Mouse (Mus musculus): ENCODE results near the gene Hddc3. TPM values are rescaled to one million over a fixed set of nuclear protein-coding genes. Genes with fewer than 3 reads are reported as not detected.
A peak's percentile ranks its signal among the peaks of the same experiment; 100 is the strongest.

Gene Hddc3
- polyA plus RNA-seq, 1 experiment, result 20.4 TPM

GRCm38 (mm10) chr7:80326076-80326475 lies 16.8 kb upstream of the Hddc3 start:
- WGBS, result 94% methylated on average over 19 of the region's 19 CpGs
- no peak for TF ChIP-seq POLR2A (IDR thresholded peaks at IDR 0.05; ENCODE audit: borderline replicate concordance, extremely low read depth, low read depth, low read length)
- no peak for TF ChIP-seq CTCF (IDR thresholded peaks at IDR 0.05; ENCODE audit: insufficient read depth, low read length)
- peaks cover 3% of the 10 kb centered on the region; the same call in 1 of the 2 replicates for H3K4me1 ChIP-seq (ENCODE audit: control insufficient read depth, insufficient read depth, low read length)
- DNase-seq, result no peak
- no peak overlapping the region for H3K4me3 ChIP-seq (replicated peaks; ENCODE audit: extremely low read depth, low read depth, low read length)

GRCm38 (mm10) chr7:80330278-80330677 lies 12.6 kb upstream of the Hddc3 start:
- WGBS, result 84% methylated on average over 8 of the region's 8 CpGs
- Histone ChIP-seq H3K4me1 (ENCODE audit: control insufficient read depth, insufficient read depth, low read length) (no peaks in the 10 kb centered on the region), H3K4me3 (replicated peaks; ENCODE audit: extremely low read depth, low read depth, low read length) (no peak overlapping the region)
- TF ChIP-seq CTCF (IDR thresholded peaks at IDR 0.05; ENCODE audit: insufficient read depth, low read length) (no peak), POLR2A (IDR thresholded peaks at IDR 0.05; ENCODE audit: borderline replicate concordance, extremely low read depth, low read depth, low read length) (no peak)
- no peak for DNase-seq

GRCm38 (mm10) chr7:80331433-80331832 lies 11.5 kb upstream of the Hddc3 start:
- DNase-seq, result no peak
- WGBS, result 91% methylated on average over 19 of the region's 19 CpGs
- TF ChIP-seq CTCF (IDR thresholded peaks at IDR 0.05; ENCODE audit: insufficient read depth, low read length) (no peak), POLR2A (IDR thresholded peaks at IDR 0.05; ENCODE audit: borderline replicate concordance, extremely low read depth, low read depth, low read length) (no peak)
- Histone ChIP-seq H3K4me1 (ENCODE audit: control insufficient read depth, insufficient read depth, low read length) (no peaks in the 10 kb centered on the region), H3K4me3 (replicated peaks; ENCODE audit: extremely low read depth, low read depth, low read length) (no peak overlapping the region)

- H3K4me3 ChIP-seq (replicated peaks; ENCODE audit: extremely low read depth, low read depth, low read length), result no peak overlapping the region
These were observed 8.1 kb upstream of the Hddc3 start for GRCm38 (mm10) chr7:80334848-80335247.

GRCm38 (mm10) chr7:80336932-80337331 lies 6.0 kb upstream of the Hddc3 start:
- no peak for DNase-seq
- TF ChIP-seq CTCF (IDR thresholded peaks at IDR 0.05; ENCODE audit: insufficient read depth, low read length), result no peak
- TF ChIP-seq POLR2A (IDR thresholded peaks at IDR 0.05; ENCODE audit: borderline replicate concordance, extremely low read depth, low read depth, low read length), result no peak
- Histone ChIP-seq H3K4me3 (replicated peaks; ENCODE audit: extremely low read depth, low read depth, low read length) (no peak overlapping the region), H3K4me1 (ENCODE audit: control insufficient read depth, insufficient read depth, low read length) (peaks cover 4% of the 10 kb centered on the region; the same call in 1 of the 2 replicates)
- 80% methylated on average over 3 of the region's 3 CpGs for WGBS

More at GRCm38 (mm10) chr7:80334848-80335247, 8.1 kb upstream of the Hddc3 start:
- H3K4me1 ChIP-seq (ENCODE audit: control insufficient read depth, insufficient read depth, low read length), result peaks cover 4% of the 10 kb centered on the region; the same call in 1 of the 2 replicates
- 74% methylated on average over 4 of the region's 4 CpGs for WGBS
- TF ChIP-seq POLR2A (IDR thresholded peaks at IDR 0.05; ENCODE audit: borderline replicate concordance, extremely low read depth, low read depth, low read length) (no peak), CTCF (IDR thresholded peaks at IDR 0.05; ENCODE audit: insufficient read depth, low read length) (no peak)
- DNase-seq, result no peak

GRCm38 (mm10) chr7:80339371-80339770 lies 3.5 kb upstream of the Hddc3 start:
- 6% methylated on average over 17 of the region's 17 CpGs for WGBS
- Histone ChIP-seq H3K4me1 (ENCODE audit: control insufficient read depth, insufficient read depth, low read length) (peaks cover 7% of the 10 kb centered on the region; the same call in 1 of the 2 replicates), H3K4me3 (replicated peaks; ENCODE audit: extremely low read depth, low read depth, low read length) (peak overlapping the region; percentile 53)
- TF ChIP-seq POLR2A (IDR thresholded peaks at IDR 0.05; ENCODE audit: borderline replicate concordance, extremely low read depth, low read depth, low read length), result no peak
- TF ChIP-seq CTCF (IDR thresholded peaks at IDR 0.05; ENCODE audit: insufficient read depth, low read length), result no peak
- DNase-seq, result peak; percentile 42

GRCm38 (mm10) chr7:80339793-80340628 lies 2.9 kb upstream of the Hddc3 start:
- Histone ChIP-seq H3K4me3 (replicated peaks; ENCODE audit: extremely low read depth, low read depth, low read length) (peak overlapping the region; percentile 81), H3K4me1 (ENCODE audit: control insufficient read depth, insufficient read depth, low read length) (peaks cover 7% of the 10 kb centered on the region; the same call in 1 of the 2 replicates)
- peak; percentile 97 for DNase-seq
- peak; percentile 52 for TF ChIP-seq CTCF (IDR thresholded peaks at IDR 0.05; ENCODE audit: insufficient read depth, low read length)
- peak; percentile 85; the same call in 1 of the 2 replicates for TF ChIP-seq POLR2A (IDR thresholded peaks at IDR 0.05; ENCODE audit: borderline replicate concordance, extremely low read depth, low read depth, low read length)
- under 1% methylated on average over 45 of the region's 45 CpGs for WGBS

GRCm38 (mm10) chr7:80340793-80341192 lies 2.1 kb upstream of the Hddc3 start, which contains the start of gene Unc45a:
Gene Unc45a, minus strand, starts transcription at chr7:80341005.
- H3K4me1 ChIP-seq (ENCODE audit: control insufficient read depth, insufficient read depth, low read length), result peaks cover 7% of the 10 kb centered on the region; the same call in 1 of the 2 replicates
- WGBS, result 2% methylated on average over 11 of the region's 11 CpGs
- peak; percentile 60 for DNase-seq
- TF ChIP-seq POLR2A (IDR thresholded peaks at IDR 0.05; ENCODE audit: borderline replicate concordance, extremely low read depth, low read depth, low read length) (0 out of 2 replicates have a peak, but pooled peaks have one; percentile 23), CTCF (IDR thresholded peaks at IDR 0.05; ENCODE audit: insufficient read depth, low read length) (peak; percentile 52)
- H3K4me3 ChIP-seq (replicated peaks; ENCODE audit: extremely low read depth, low read depth, low read length), result peak within 1 kb of the TSS; percentile 81

GRCm38 (mm10) chr7:80341793-80342192 lies 1.1 kb upstream of the Hddc3 start:
- DNase-seq, result no peak
- no peak for TF ChIP-seq CTCF (IDR thresholded peaks at IDR 0.05; ENCODE audit: insufficient read depth, low read length)
- TF ChIP-seq POLR2A (IDR thresholded peaks at IDR 0.05; ENCODE audit: borderline replicate concordance, extremely low read depth, low read depth, low read length), result no peak
- Histone ChIP-seq H3K4me1 (ENCODE audit: control insufficient read depth, insufficient read depth, low read length) (peaks cover 7% of the 10 kb centered on the region; the same call in 1 of the 2 replicates), H3K4me3 (replicated peaks; ENCODE audit: extremely low read depth, low read depth, low read length) (no peak overlapping the region)
- WGBS, result 65% methylated on average over 7 of the region's 7 CpGs
